Mouse (Mus musculus): ENCODE measurements at regions not wholly inside any gene's neighbourhood (a gene's known extent, or its start where the extent isn't known, plus 50 kb on each side); places are given as distances from the start of the nearest gene placed in this dataset.

DNA sequence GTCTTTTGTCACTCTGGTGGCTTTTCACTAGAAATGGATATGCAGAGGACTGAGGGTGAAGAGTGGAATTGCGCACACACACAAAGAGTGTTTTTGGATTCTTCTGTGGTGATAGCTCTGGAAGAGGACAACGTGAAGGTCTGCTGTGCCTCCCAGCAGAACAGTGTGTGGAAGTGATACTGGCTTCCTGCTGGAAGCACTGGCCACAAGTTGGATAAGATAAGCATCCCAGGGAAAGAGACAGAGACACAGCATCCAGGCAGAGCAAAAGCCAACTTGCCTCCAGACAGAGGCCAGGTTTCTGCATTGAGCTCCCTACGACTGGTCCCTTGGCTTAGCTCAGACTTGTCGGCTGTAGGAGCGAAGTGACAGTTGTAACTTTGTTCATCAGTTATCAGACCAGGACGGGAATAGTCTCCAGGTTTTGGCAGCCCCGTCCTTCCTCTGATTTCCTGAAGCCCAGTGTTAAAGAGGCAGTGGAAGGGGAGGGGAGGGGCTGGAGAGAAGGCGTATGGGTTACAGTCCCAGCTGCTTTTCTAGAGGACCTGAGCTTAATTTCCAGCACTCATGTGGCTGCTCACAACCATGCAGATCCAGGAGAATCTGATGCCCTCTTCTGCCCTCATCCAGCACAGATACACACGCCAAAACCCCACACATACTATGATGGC lies 89.2 kb downstream of the Tmem170b start:
- no peak overlapping the region for H3K4me2 ChIP-seq (replicated peaks)
- H3K27ac ChIP-seq, result no peak overlapping the region
- no peak overlapping the region for H3K4me3 ChIP-seq (replicated peaks)
- H3K27me3 ChIP-seq (replicated peaks), result no peaks in the 10 kb centered on the region
- WGBS, result 70% methylated on average over 9 of the region's 9 CpGs
- no peak overlapping the region for H3K9ac ChIP-seq
- no peaks in the 10 kb centered on the region for H3K36me3 ChIP-seq
- H3K9me3 ChIP-seq, result no peaks in the 10 kb centered on the region
- 0 out of 2 replicates have a peak, but pooled peaks cover under 1% of the 10 kb centered on the region for H3K4me1 ChIP-seq (replicated peaks)
- ATAC-seq, result no peak

DNA sequence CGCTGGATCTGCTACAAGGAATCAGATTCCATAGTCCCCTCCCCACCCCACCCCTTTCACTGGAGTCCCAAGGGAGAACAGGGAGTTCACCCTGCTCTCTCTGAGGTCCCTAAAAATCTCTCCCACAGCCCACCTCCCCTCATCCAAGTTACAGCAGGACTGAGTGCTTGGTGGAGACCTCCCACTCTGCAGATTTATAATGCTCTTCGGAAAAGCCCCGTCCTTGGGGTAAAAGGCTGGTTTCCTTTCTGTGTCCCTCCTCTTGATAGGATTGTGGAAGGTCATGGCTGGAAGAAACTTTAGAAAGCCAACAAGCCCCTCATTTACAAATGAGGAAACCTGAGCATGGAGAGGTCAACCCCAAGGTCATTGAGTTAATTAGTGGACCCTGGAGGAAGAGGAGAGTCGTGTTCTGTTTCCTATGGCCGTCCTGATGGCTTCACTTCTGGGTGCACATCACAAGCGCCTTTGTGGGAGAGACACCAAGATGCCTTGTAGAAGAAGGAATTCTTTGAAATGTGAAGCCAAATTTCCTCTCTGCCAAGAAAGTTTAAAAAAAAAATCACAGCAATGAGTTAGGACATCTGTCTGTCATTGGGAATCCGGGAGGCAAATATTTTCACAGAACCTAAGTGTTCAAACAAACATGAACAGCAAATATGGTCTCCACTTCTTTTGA lies 91.2 kb downstream of the Tmem170b start:
- no peak overlapping the region for H3K9ac ChIP-seq
- H3K36me3 ChIP-seq, result no peaks in the 10 kb centered on the region
- H3K4me2 ChIP-seq (replicated peaks), result no peak overlapping the region
- no peak for ATAC-seq
- H3K9me3 ChIP-seq, result no peaks in the 10 kb centered on the region
- H3K27me3 ChIP-seq (replicated peaks), result no peaks in the 10 kb centered on the region
- 63% methylated on average over 7 of the region's 7 CpGs for WGBS
- H3K4me3 ChIP-seq (replicated peaks), result no peak overlapping the region
- no peaks in the 10 kb centered on the region for H3K4me1 ChIP-seq (replicated peaks)
- no peak overlapping the region for H3K27ac ChIP-seq

DNA sequence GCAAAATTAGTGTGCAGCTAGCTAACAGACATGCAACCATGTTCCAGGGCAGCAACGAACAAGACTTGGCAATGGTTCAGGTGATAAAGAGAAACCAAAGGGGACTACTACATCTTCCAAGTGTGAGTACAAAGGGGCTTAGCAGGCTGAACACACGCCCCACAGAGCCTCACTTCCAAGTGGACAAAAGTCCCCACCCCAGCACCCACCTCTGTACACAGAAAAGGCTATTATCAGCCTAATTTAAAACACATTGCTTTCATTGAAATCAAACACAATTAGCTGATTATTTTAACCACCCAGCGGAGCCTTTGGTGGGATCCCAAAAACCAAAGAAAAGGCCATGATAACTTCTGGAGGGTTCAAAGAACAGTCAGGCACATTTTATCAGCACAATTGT lies 95.6 kb downstream of the Tmem170b start:
- ATAC-seq, result no peak
- Histone ChIP-seq H3K4me2 (replicated peaks) (no peak overlapping the region), H3K9ac (no peak overlapping the region), H3K36me3 (no peaks in the 10 kb centered on the region), H3K4me3 (replicated peaks) (no peak overlapping the region), H3K27ac (no peak overlapping the region), H3K4me1 (replicated peaks) (0 out of 2 replicates have a peak, but pooled peaks cover 7% of the 10 kb centered on the region), H3K9me3 (no peaks in the 10 kb centered on the region), H3K27me3 (replicated peaks) (no peaks in the 10 kb centered on the region)
- WGBS, result 72% methylated on average over 3 of the region's 3 CpGs

DNA sequence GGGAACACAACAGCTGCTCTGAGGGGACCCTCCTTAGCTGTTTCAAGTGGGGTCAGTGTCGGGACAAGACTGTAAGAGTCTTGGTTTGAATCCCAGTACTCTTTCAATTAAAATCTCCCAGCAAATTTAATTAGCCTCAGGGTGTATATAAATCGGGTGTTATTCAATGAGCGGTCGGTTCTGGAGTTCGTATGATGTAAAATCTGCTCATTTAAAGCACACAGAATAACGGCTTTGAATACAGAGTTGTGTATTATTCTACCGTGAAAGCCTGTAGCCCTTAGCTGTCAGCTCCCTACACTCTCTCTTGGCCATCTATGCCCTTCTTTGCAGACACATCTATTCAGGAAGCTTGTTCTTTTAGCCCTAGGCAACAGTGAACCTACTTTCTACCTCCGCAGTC lies 96.1 kb downstream of the Tmem170b start:
- no peak overlapping the region for H3K4me3 ChIP-seq (replicated peaks)
- H3K36me3 ChIP-seq, result no peaks in the 10 kb centered on the region
- no peak overlapping the region for H3K9ac ChIP-seq
- no peak for ATAC-seq
- 83% methylated on average over 8 of the region's 8 CpGs for WGBS
- H3K27me3 ChIP-seq (replicated peaks), result no peaks in the 10 kb centered on the region
- H3K4me1 ChIP-seq (replicated peaks), result 0 out of 2 replicates have a peak, but pooled peaks cover 7% of the 10 kb centered on the region
- H3K9me3 ChIP-seq, result no peaks in the 10 kb centered on the region
- no peak overlapping the region for H3K27ac ChIP-seq
- no peak overlapping the region for H3K4me2 ChIP-seq (replicated peaks)

GRCm38 (mm10) chr13:41703196-41703595 lies 97.5 kb downstream of the Tmem170b start:
- H3K4me1 ChIP-seq (replicated peaks), result 0 out of 2 replicates have a peak, but pooled peaks cover 7% of the 10 kb centered on the region
- no peak overlapping the region for H3K4me2 ChIP-seq (replicated peaks)
- no peaks in the 10 kb centered on the region for H3K9me3 ChIP-seq
- WGBS, result 76% methylated on average over 2 of the region's 2 CpGs
- no peaks in the 10 kb centered on the region for H3K36me3 ChIP-seq
- H3K27ac ChIP-seq, result no peak overlapping the region
- no peaks in the 10 kb centered on the region for H3K27me3 ChIP-seq (replicated peaks)
- no peak overlapping the region for H3K9ac ChIP-seq
- ATAC-seq, result no peak
- no peak overlapping the region for H3K4me3 ChIP-seq (replicated peaks)

DNA sequence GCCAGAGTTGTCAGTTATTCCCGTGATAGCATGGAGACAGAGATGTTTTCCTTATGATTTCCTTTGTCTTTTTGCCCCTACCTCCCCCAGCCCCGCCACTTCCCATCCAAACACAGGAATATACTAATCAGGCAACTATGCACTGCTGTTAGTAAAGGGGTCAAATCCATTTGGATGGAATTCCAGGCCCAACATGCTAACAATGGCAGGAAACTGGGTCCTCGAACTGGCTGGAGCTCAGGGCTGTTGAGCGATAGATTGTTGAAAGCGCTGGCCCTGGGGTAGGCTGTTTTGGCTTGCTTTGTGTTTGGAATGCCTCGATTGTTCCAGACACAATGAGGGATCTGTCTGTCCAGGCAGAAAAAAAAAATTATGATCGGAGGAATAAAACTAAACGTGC lies 97.9 kb downstream of the Tmem170b start:
- Histone ChIP-seq H3K27ac (no peak overlapping the region), H3K36me3 (no peaks in the 10 kb centered on the region), H3K9ac (no peak overlapping the region), H3K27me3 (replicated peaks) (no peaks in the 10 kb centered on the region), H3K4me3 (replicated peaks) (no peak overlapping the region), H3K4me2 (replicated peaks) (no peak overlapping the region), H3K9me3 (no peaks in the 10 kb centered on the region), H3K4me1 (replicated peaks) (0 out of 2 replicates have a peak, but pooled peaks cover 7% of the 10 kb centered on the region)
- WGBS, result 72% methylated on average over 8 of the region's 8 CpGs
- no peak for ATAC-seq

DNA sequence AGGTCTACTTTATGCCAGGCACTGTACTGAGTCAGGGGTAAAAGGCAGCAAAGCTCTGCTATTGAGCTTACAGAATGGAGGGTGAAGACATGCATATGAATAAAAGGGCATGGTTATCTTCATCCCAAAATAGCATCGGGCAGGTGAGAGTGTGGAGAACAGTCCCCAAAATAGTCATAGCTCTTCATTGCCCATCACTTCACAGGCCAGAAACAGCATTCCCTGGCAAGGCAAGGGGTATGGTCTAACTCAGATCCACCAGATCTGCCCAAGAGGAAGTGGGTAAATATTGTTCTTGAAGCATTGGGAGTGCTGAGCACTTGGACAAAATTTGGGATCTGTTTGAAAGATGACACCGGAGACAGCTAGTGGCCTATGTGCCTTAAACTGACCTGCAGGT lies 99.1 kb downstream of the Tmem170b start:
- WGBS, result 93% methylated on average over 2 of the region's 2 CpGs
- no peak overlapping the region for H3K9ac ChIP-seq
- no peak overlapping the region for H3K4me2 ChIP-seq (replicated peaks)
- H3K27ac ChIP-seq, result no peak overlapping the region
- H3K36me3 ChIP-seq, result no peaks in the 10 kb centered on the region
- H3K27me3 ChIP-seq (replicated peaks), result no peaks in the 10 kb centered on the region
- H3K4me3 ChIP-seq (replicated peaks), result no peak overlapping the region
- H3K4me1 ChIP-seq (replicated peaks), result 0 out of 2 replicates have a peak, but pooled peaks cover 7% of the 10 kb centered on the region
- ATAC-seq, result no peak
- no peaks in the 10 kb centered on the region for H3K9me3 ChIP-seq

GRCm38 (mm10) chr13:41705636-41706035 lies 99.9 kb downstream of the Tmem170b start:
- Histone ChIP-seq H3K4me2 (replicated peaks) (no peak overlapping the region), H3K27ac (no peak overlapping the region), H3K27me3 (replicated peaks) (no peaks in the 10 kb centered on the region), H3K4me3 (replicated peaks) (no peak overlapping the region), H3K4me1 (replicated peaks) (0 out of 2 replicates have a peak, but pooled peaks cover 7% of the 10 kb centered on the region), H3K36me3 (no peaks in the 10 kb centered on the region), H3K9ac (no peak overlapping the region), H3K9me3 (no peaks in the 10 kb centered on the region)
- 37% methylated on average over 4 of the region's 4 CpGs for WGBS
- no peak for ATAC-seq

- Histone ChIP-seq H3K9ac (no peak overlapping the region), H3K27me3 (replicated peaks) (no peaks in the 10 kb centered on the region), H3K36me3 (no peaks in the 10 kb centered on the region), H3K9me3 (no peaks in the 10 kb centered on the region), H3K4me2 (replicated peaks) (no peak overlapping the region), H3K27ac (no peak overlapping the region), H3K4me3 (replicated peaks) (no peak overlapping the region), H3K4me1 (replicated peaks) (0 out of 2 replicates have a peak, but pooled peaks cover 7% of the 10 kb centered on the region)
- 63% methylated on average over 7 of the region's 7 CpGs for WGBS
- 0 out of 2 replicates have a peak, but pooled peaks have one; percentile 17 for ATAC-seq
Measured at GRCm38 (mm10) chr13:41707811-41708210, 102.1 kb downstream of the Tmem170b start.

GRCm38 (mm10) chr13:41709071-41709470 lies 103.4 kb downstream of the Tmem170b start:
- no peak overlapping the region for H3K27ac ChIP-seq
- no peaks in the 10 kb centered on the region for H3K36me3 ChIP-seq
- no peak overlapping the region for H3K4me2 ChIP-seq (replicated peaks)
- H3K4me1 ChIP-seq (replicated peaks), result 0 out of 2 replicates have a peak, but pooled peaks cover 3% of the 10 kb centered on the region
- H3K4me3 ChIP-seq (replicated peaks), result no peak overlapping the region
- 59% methylated on average over 7 of the region's 7 CpGs for WGBS
- no peak for ATAC-seq
- H3K9me3 ChIP-seq, result no peaks in the 10 kb centered on the region
- no peak overlapping the region for H3K9ac ChIP-seq
- H3K27me3 ChIP-seq (replicated peaks), result no peaks in the 10 kb centered on the region

- H3K27me3 ChIP-seq (replicated peaks), result no peaks in the 10 kb centered on the region
- no peak overlapping the region for H3K9ac ChIP-seq
- H3K4me2 ChIP-seq (replicated peaks), result no peak overlapping the region
- H3K4me3 ChIP-seq (replicated peaks), result no peak overlapping the region
- ATAC-seq, result peak; percentile 45; the same call in 1 of the 2 replicates
- 0 out of 2 replicates have a peak, but pooled peaks cover 3% of the 10 kb centered on the region for H3K4me1 ChIP-seq (replicated peaks)
- 38% methylated on average over 24 of the region's 24 CpGs for WGBS
- H3K36me3 ChIP-seq, result no peaks in the 10 kb centered on the region
- H3K27ac ChIP-seq, result no peak overlapping the region
- H3K9me3 ChIP-seq, result no peaks in the 10 kb centered on the region
Measured at GRCm38 (mm10) chr13:41709475-41710227, 103.9 kb downstream of the Tmem170b start.

- H3K27me3 ChIP-seq (replicated peaks), result no peaks in the 10 kb centered on the region
- H3K4me1 ChIP-seq (replicated peaks), result no peaks in the 10 kb centered on the region
- WGBS, result 39% methylated on average over 8 of the region's 8 CpGs
- 0 out of 2 replicates have a peak, but pooled peaks have one; percentile 31 for ATAC-seq
- H3K36me3 ChIP-seq, result no peaks in the 10 kb centered on the region
- no peak overlapping the region for H3K9ac ChIP-seq
- H3K4me3 ChIP-seq (replicated peaks), result no peak overlapping the region
- H3K9me3 ChIP-seq, result no peaks in the 10 kb centered on the region
- H3K27ac ChIP-seq, result no peak overlapping the region
- no peak overlapping the region for H3K4me2 ChIP-seq (replicated peaks)
Measured at GRCm38 (mm10) chr13:41712616-41713015, 106.9 kb downstream of the Tmem170b start.
